Mouse (Mus musculus) naive thymus-derived CD4-positive, alpha-beta T cell, adult 5 months (primary cell): Measurements from ENCODE around the gene Emilin3. TPM values are rescaled to one million over a fixed set of nuclear protein-coding genes. Genes with fewer than 3 reads are reported as not detected.

ENCODE experiments used
- polyA plus RNA-seq: library from polyadenylated mRNA; unstranded; fragments of 100-300 nt; shearing (Covaris generic); gene quantifications from one replicate; pipeline ENCODE4 v1.2.1, GENCODE M21; 2017

Emilin3 gene
- polyA plus RNA-seq, result not detected

GRCm38 (mm10) chr2:160912231-160912671 is at the start of gene Emilin3:
Emilin3 (minus strand) TSS chr2:160912328.

GRCm38 (mm10) chr2:160880453-160881195 is 31.5 kb downstream of the Emilin3 start, which contains the start of gene Lpin3:
Lpin3 (plus strand) TSS chr2:160880670.

GRCm38 (mm10) chr2:160872890-160873382 is 39.2 kb downstream of the Emilin3 start, which contains the start of gene Zhx3:
Zhx3 (minus strand) TSS chr2:160872998.

Other genes starting within 250 kb of the Emilin3 start
- gene Plcg1, start 181.0 kb downstream of the Emilin3 start, polyA plus RNA-seq, result 230 TPM
- gene Zhx3, start 39.3 kb downstream of the Emilin3 start, polyA plus RNA-seq, result 16.6 TPM
- not detected for gene Lpin3, start 31.7 kb downstream of the Emilin3 start, polyA plus RNA-seq
- gene Chd6, start 196.7 kb upstream of the Emilin3 start, polyA plus RNA-seq, result 80.1 TPM